Mouse (Mus musculus) midbrain, embryonic 16.5 days (tissue): ENCODE results near the gene Spata33. TPM values are rescaled to one million over a fixed set of nuclear protein-coding genes. Genes with fewer than 3 reads are reported as not detected.
"Not testable (repeated sequence)": the region's sequence is repeated elsewhere in the genome, so short reads cannot be mapped to it uniquely, and the experiment has no call there.

Source experiments
- ATAC-seq: fragments of 200-750 bp; cut with Nextera tagmentation; 2 replicates; pipeline ENCODE4 v1.8.0; 2017; ENCODE audit warnings: moderate TSS enrichment
- H3K27ac ChIP-seq: fragments of 300-500 bp; sonication (generic); 2 replicates; pipeline ENCODE4 v1.5.1; 2014; ENCODE audit warnings: mild to moderate bottlenecking, low read length, mixed read lengths
- H3K27me3 ChIP-seq: fragments of 300-500 bp; sonication (generic); 2 replicates; pipeline ENCODE4 v1.6.1; 2014; ENCODE audit warnings: low read depth, low read length, mixed read lengths; ENCODE audit not compliant: control insufficient read depth, insufficient read depth
- H3K36me3 ChIP-seq: fragments of 300-500 bp; sonication (generic); 2 replicates; pipeline ENCODE4 v1.6.1; 2014; ENCODE audit warnings: mild to moderate bottlenecking, low read length, moderate library complexity, mixed read lengths; ENCODE audit not compliant: control insufficient read depth, insufficient read depth
- H3K4me1 ChIP-seq: fragments of 300-500 bp; sonication (generic); 2 replicates; pipeline ENCODE4 v1.6.1; 2014; ENCODE audit warnings: mild to moderate bottlenecking, low read length, mixed read lengths; ENCODE audit not compliant: control insufficient read depth, insufficient read depth
- H3K4me2 ChIP-seq: fragments of 300-500 bp; sonication (generic); 2 replicates; pipeline ENCODE4 v1.6.1; 2014; ENCODE audit warnings: mild to moderate bottlenecking, low read length, mixed read lengths
- H3K4me3 ChIP-seq: fragments of 300-500 bp; sonication (generic); 2 replicates; pipeline ENCODE4 v1.5.1; 2014; ENCODE audit warnings: low read depth, mild to moderate bottlenecking, low read length, moderate library complexity, mixed read lengths
- H3K9ac ChIP-seq: fragments of 300-500 bp; sonication (generic); 2 replicates; pipeline ENCODE4 v1.6.1; 2014; ENCODE audit warnings: low read depth, low read length, mixed read lengths
- H3K9me3 ChIP-seq: fragments of 300-500 bp; sonication (generic); replicated peaks from 2 replicates; pipeline ENCODE4 v1.6.1; 2014; ENCODE audit warnings: mild to moderate bottlenecking, low read length, mixed read lengths; ENCODE audit not compliant: control insufficient read depth, poor library complexity, severe bottlenecking
- WGBS: fragments of 180-500 bp; shearing (Covaris S2); extraction: QIAGEN DNeasy Blood & Tissue Kit; methylation state at CpG from one replicate; pipeline ENCODE4 v1.1.7; 2014; 5-methylcytosine and 5-hydroxymethylcytosine counted together
- polyA plus RNA-seq: library from polyadenylated mRNA; unstranded; fragments of >200 nt; fragmentation: Nextera tagmentation; extraction: Ambion mirVana; gene quantifications from 2 replicates; pipeline ENCODE4 v1.2.1, GENCODE M21; 2015

Spata33 gene
- polyA plus RNA-seq, 1 experiment from 2014 or later: 8.5 TPM

- no peaks in the 10 kb centered on the region for H3K27me3 ChIP-seq
- peak overlapping the region; percentile 92 for H3K27ac ChIP-seq
- no peaks in the 10 kb centered on the region for H3K9me3 ChIP-seq
- peak overlapping the region; percentile 97 for H3K4me3 ChIP-seq
- H3K4me1 ChIP-seq: peaks cover 18% of the 10 kb centered on the region
- H3K9ac ChIP-seq: peak overlapping the region; percentile 100
- peak overlapping the region; percentile 68 for H3K4me2 ChIP-seq
- WGBS: 0% methylated on average over 28 of the region's 40 CpGs
- peaks cover 23% of the 10 kb centered on the region for H3K36me3 ChIP-seq
- peak; percentile 55 for ATAC-seq
Measured at GRCm38 (mm10) chr8:123253451-123254098, 40.9 kb downstream of the Spata33 start.

- under 1% methylated on average over 71 of the region's 99 CpGs for WGBS
- H3K36me3 ChIP-seq: peaks cover 25% of the 10 kb centered on the region
- peak within 1 kb of the TSS; percentile 97 for H3K4me3 ChIP-seq
- H3K9me3 ChIP-seq: no peaks in the 10 kb centered on the region
- H3K4me2 ChIP-seq: peak within 1 kb of the TSS; percentile 97
- peak; percentile 96 for ATAC-seq
- peak within 1 kb of the TSS; percentile 92 for H3K27ac ChIP-seq
- H3K4me1 ChIP-seq: peaks cover 18% of the 10 kb centered on the region
- H3K27me3 ChIP-seq: no peaks in the 10 kb centered on the region
- peak within 1 kb of the TSS; percentile 100 for H3K9ac ChIP-seq
Measured at GRCm38 (mm10) chr8:123254099-123254885, 41.7 kb downstream of the Spata33 start, which contains the start of the genes Zfp276 and Vps9d1. Gene Zfp276 (plus strand): TSS chr8:123254195. Gene Vps9d1 (minus strand): TSS chr8:123254348.

- Histone ChIP-seq H3K27ac (no peak overlapping the region), H3K4me3 (peak overlapping the region; percentile 97), H3K27me3 (no peaks in the 10 kb centered on the region), H3K36me3 (peaks cover 30% of the 10 kb centered on the region), H3K4me1 (peaks cover 18% of the 10 kb centered on the region), H3K9me3 (no peaks in the 10 kb centered on the region), H3K4me2 (peak overlapping the region; percentile 97), H3K9ac (peak overlapping the region; percentile 100)
- ATAC-seq: no peak
- WGBS: 71% methylated on average over 6 of the region's 6 CpGs
Measured at GRCm38 (mm10) chr8:123255170-123255569, 42.5 kb downstream of the Spata33 start.

GRCm38 (mm10) chr8:123257114-123257513, 44.5 kb downstream of the Spata33 start:
- Histone ChIP-seq H3K4me1 (peaks cover 18% of the 10 kb centered on the region), H3K9me3 (no peaks in the 10 kb centered on the region), H3K4me2 (no peak overlapping the region), H3K27me3 (no peaks in the 10 kb centered on the region), H3K4me3 (no peak overlapping the region), H3K36me3 (peaks cover 19% of the 10 kb centered on the region; the same call in 1 of the 2 replicates), H3K27ac (no peak overlapping the region), H3K9ac (no peak overlapping the region)
- WGBS: 79% methylated on average over 3 of the region's 3 CpGs
- no peak for ATAC-seq

GRCm38 (mm10) chr8:123257593-123257992, 45.0 kb downstream of the Spata33 start:
- not testable (repeated sequence) for H3K4me3 ChIP-seq, H3K27me3 ChIP-seq, H3K27ac ChIP-seq, H3K9ac ChIP-seq, H3K9me3 ChIP-seq, ATAC-seq, H3K4me2 ChIP-seq
- H3K36me3 ChIP-seq: peaks cover 19% of the 10 kb centered on the region; the same call in 1 of the 2 replicates
- peaks cover 16% of the 10 kb centered on the region for H3K4me1 ChIP-seq
- 93% methylated on average over 8 of the region's 8 CpGs for WGBS

- no peak overlapping the region for H3K9ac ChIP-seq
- ATAC-seq: no peak
- H3K27ac ChIP-seq: no peak overlapping the region
- H3K36me3 ChIP-seq: peaks cover 48% of the 10 kb centered on the region
- WGBS: 79% methylated on average over 14 of the region's 14 CpGs
- no peak overlapping the region for H3K4me2 ChIP-seq
- no peak overlapping the region for H3K4me3 ChIP-seq
- no peaks in the 10 kb centered on the region for H3K9me3 ChIP-seq
- H3K27me3 ChIP-seq: no peaks in the 10 kb centered on the region
- H3K4me1 ChIP-seq: no peaks in the 10 kb centered on the region
Measured at GRCm38 (mm10) chr8:123267926-123268656, 55.5 kb downstream of the Spata33 start.

- H3K27ac ChIP-seq: no peak overlapping the region
- no peaks in the 10 kb centered on the region for H3K27me3 ChIP-seq
- H3K9me3 ChIP-seq: no peaks in the 10 kb centered on the region
- H3K4me3 ChIP-seq: no peak overlapping the region
- H3K4me2 ChIP-seq: no peak overlapping the region
- H3K4me1 ChIP-seq: no peaks in the 10 kb centered on the region
- whole genome bisulfite sequencing: 93% methylated on average over 10 of the region's 10 CpGs
- H3K36me3 ChIP-seq: peaks cover 31% of the 10 kb centered on the region
- ATAC-seq: no peak
- no peak overlapping the region for H3K9ac ChIP-seq
Measured at GRCm38 (mm10) chr8:123271147-123271546, 58.5 kb downstream of the Spata33 start.
